Mouse (Mus musculus) right cerebral cortex, adult 18-20 months (tissue): ENCODE measurements at regions not wholly inside any gene's neighbourhood (a gene's known extent, or its start where the extent isn't known, plus 50 kb on each side); places are given as distances from the start of the nearest gene placed in this dataset.

ENCODE experiments used
- DNase-seq: peaks from one replicate; pipeline ENCODE4 v3.0.0; 2022; ENCODE audit warnings: mixed read lengths

DNA sequence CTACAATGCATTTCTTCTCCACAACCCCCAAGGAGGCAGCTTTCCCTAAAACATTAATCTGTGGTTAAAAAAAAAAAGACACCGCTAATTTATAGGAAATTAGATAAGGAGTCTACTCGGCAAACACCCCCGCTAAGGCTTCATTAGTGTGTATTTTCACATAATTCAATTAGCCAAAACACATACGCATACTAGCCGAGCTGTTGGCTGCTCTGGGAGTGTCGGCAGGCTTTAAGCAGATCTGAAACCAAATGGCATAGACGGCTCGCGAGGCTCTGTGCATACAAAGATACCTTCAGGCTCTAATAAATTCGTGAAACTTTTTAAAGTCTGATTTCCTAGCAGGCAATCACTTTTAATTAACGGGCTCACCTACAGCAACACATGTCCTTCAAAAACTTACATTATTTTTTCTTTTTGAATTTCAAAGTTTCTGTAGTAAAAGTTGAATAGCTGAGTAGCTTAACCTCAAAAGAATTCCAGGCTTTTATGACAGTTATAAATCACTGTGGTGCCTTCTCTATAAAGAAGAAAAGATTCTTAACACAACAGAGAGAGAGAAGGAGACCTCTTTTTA lies 68.0 kb upstream of the Smyd2 start:
- DNase-seq: no peak

DNA sequence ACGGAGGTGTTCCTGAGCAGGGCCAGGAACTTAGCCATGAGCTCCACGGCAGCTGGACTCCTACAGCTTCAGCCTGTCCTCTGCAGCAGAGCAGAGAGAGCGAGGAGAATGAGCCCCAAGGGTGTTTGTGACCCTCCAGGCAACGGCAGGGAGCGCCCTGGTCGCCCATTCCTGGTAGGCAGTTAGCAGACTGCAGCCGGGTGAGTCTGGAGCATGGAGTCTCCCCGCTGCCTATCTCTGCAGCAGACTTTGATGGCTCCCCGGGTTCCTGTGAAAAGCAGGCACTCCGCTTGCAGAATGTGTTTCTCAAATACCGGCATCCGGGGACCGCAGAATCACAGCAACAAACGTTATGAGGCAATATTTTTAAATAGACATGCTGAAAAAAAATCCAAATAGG lies 67.2 kb upstream of the Smyd2 start:
- no peak for DNase-seq

DNA sequence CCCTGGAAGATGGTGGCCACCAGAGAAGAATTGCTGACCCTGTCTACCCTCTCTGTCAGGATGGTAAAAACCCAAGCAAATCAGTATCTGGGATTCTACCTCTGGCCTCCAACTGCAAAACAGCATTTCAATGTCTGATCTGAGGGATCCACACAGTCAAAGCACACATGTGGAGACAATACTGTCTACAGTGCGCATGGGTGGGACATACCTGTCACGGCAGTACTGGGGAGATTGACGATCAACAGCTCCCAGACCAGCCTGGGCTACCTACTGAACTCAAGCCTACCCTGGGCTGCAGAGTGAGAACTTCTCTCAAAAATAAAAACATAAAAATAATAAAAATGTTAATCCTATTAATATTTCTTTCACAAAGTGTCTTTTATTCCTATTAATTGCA lies 66.7 kb upstream of the Smyd2 start:
- no peak for DNase-seq

GRCm38 (mm10) chr1:189985516-189986205 lies 63.5 kb upstream of the Smyd2 start:
- DNase-seq: no peak

- DNase-seq: no peak
Observed at GRCm38 (mm10) chr1:189978244-189978643, 56.1 kb upstream of the Smyd2 start.

DNA sequence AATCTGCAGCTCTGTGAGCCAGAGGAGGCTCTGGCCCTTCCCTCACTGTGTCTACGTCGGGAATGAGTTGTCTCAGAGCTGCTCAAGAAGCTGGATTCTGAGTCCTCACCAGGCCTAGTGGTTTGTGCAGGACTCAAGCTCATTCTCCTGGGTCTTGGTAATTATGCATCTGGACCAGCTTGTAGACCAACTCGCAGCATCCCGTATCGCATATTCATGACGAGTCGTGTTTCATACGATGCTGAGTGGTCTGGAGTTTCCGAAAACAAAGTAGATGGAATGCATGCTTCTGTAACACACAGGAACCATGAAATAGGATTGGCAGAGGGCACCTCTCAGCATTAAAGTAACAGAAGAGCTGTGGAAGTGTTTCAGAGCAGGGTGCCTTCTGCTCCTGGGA lies 53.5 kb upstream of the Smyd2 start:
- no peak for DNase-seq

- peak; percentile 74 for DNase-seq
Observed at GRCm38 (mm10) chr1:189972790-189973406, 50.7 kb upstream of the Smyd2 start.
